Mouse (Mus musculus) heart, embryonic 10.5 days (tissue): Measurements from ENCODE around the gene Sh2d4b. TPM values are rescaled to one million over a fixed set of nuclear protein-coding genes. Genes with fewer than 3 reads are reported as not detected.

ENCODE experiments used
- polyA plus RNA-seq: library from polyadenylated mRNA; unstranded; fragments of >200 nt; fragmentation: Nextera tagmentation; extraction: Ambion mirVana; gene quantifications from 2 replicates; pipeline ENCODE4 v1.2.1, GENCODE M21; 2016

Sh2d4b gene
- polyA plus RNA-seq, 1 experiment from 2014 or later: 0.14 TPM

Other genes starting within 250 kb of the Sh2d4b start
- gene Tspan14, start 73.5 kb upstream of the Sh2d4b start, polyA plus RNA-seq: 42.3 and 58.6 TPM in 2 replicates
- 76.8 and 81.5 TPM in 2 replicates for gene Fam213a, start 120.5 kb upstream of the Sh2d4b start, polyA plus RNA-seq
- 0.44 and 0.65 TPM in 2 replicates for gene Dydc2, start 175.9 kb upstream of the Sh2d4b start, polyA plus RNA-seq
- not detected in 2 replicates for gene Dydc1, start 179.6 kb upstream of the Sh2d4b start, polyA plus RNA-seq
- 0.34 and 1.2 TPM in 2 replicates for gene Mat1a, start 211.8 kb upstream of the Sh2d4b start, polyA plus RNA-seq
- gene Sftpa1, start 238.5 kb upstream of the Sh2d4b start, polyA plus RNA-seq: 0.67 and 0.70 TPM in 2 replicates